Mouse (Mus musculus) midbrain, embryonic 14.5 days (tissue): ENCODE measurements around the gene Crybb2. TPM values are rescaled to one million over a fixed set of nuclear protein-coding genes. Genes with fewer than 3 reads are reported as not detected.
A peak's percentile ranks its signal among the peaks of the same experiment; 100 is the strongest.

Experiments used
- ATAC-seq: fragments of 200-750 bp; cut with Nextera tagmentation; 2 replicates; pipeline ENCODE4 v1.8.0; 2017; ENCODE audit warnings: moderate number of reproducible peaks, moderate library complexity; ENCODE audit not compliant: low FRiP score, low TSS enrichment
- DNase-seq: peaks from one replicate; pipeline ENCODE4 v3.0.0-alpha.2; 2015
- H3K27ac ChIP-seq: fragments of 300-500 bp; sonication (generic); replicated peaks from 2 replicates; pipeline ENCODE4 v1.5.1; 2014; ENCODE audit warnings: mild to moderate bottlenecking, low read depth, low read length, moderate library complexity
- H3K27me3 ChIP-seq: fragments of 300-500 bp; sonication (generic); 2 replicates; pipeline ENCODE4 v1.6.1; 2014; ENCODE audit warnings: low read length, control low read depth, mixed read lengths; ENCODE audit not compliant: control insufficient read depth, insufficient read depth
- H3K36me3 ChIP-seq: fragments of 300-500 bp; sonication (generic); 2 replicates; pipeline ENCODE4 v1.6.1; 2014; ENCODE audit warnings: low read length, control low read depth; ENCODE audit not compliant: control insufficient read depth, insufficient read depth
- H3K4me1 ChIP-seq: fragments of 300-500 bp; sonication (generic); 2 replicates; pipeline ENCODE4 v1.6.1; 2014; ENCODE audit warnings: mild to moderate bottlenecking, antibody characterized with exemption, low read length, control low read depth; ENCODE audit not compliant: control insufficient read depth, insufficient read depth
- H3K4me2 ChIP-seq: fragments of 300-500 bp; sonication (generic); 2 replicates; pipeline ENCODE4 v1.6.1; 2014; ENCODE audit warnings: mild to moderate bottlenecking, low read length, moderate library complexity
- H3K4me3 ChIP-seq: fragments of 300-500 bp; sonication (generic); replicated peaks from 2 replicates; pipeline ENCODE4 v1.5.1; 2014; ENCODE audit warnings: low read depth, low read length
- H3K9ac ChIP-seq: fragments of 300-500 bp; sonication (generic); replicated peaks from 2 replicates; pipeline ENCODE4 v1.6.1; 2014; ENCODE audit warnings: mild to moderate bottlenecking, low read length, moderate library complexity
- H3K9me3 ChIP-seq: fragments of 300-500 bp; sonication (generic); 2 replicates; pipeline ENCODE4 v1.6.1; 2016; ENCODE audit warnings: low read length, control low read depth, mixed read lengths; ENCODE audit not compliant: control insufficient read depth
- WGBS: fragments of 180-500 bp; shearing (Covaris S2); extraction: QIAGEN DNeasy Blood & Tissue Kit; methylation state at CpG from one replicate; pipeline ENCODE4 v1.1.7; 2014; 5-methylcytosine and 5-hydroxymethylcytosine counted together
- polyA plus RNA-seq: library from polyadenylated mRNA; unstranded; fragments of >200 nt; fragmentation: Nextera tagmentation; extraction: Ambion mirVana; gene quantifications from 2 replicates; pipeline ENCODE4 v1.2.1, GENCODE M21; 2014

Crybb2 gene
- polyA plus RNA-seq, 1 experiment from 2014 or later: not detected

DNA sequence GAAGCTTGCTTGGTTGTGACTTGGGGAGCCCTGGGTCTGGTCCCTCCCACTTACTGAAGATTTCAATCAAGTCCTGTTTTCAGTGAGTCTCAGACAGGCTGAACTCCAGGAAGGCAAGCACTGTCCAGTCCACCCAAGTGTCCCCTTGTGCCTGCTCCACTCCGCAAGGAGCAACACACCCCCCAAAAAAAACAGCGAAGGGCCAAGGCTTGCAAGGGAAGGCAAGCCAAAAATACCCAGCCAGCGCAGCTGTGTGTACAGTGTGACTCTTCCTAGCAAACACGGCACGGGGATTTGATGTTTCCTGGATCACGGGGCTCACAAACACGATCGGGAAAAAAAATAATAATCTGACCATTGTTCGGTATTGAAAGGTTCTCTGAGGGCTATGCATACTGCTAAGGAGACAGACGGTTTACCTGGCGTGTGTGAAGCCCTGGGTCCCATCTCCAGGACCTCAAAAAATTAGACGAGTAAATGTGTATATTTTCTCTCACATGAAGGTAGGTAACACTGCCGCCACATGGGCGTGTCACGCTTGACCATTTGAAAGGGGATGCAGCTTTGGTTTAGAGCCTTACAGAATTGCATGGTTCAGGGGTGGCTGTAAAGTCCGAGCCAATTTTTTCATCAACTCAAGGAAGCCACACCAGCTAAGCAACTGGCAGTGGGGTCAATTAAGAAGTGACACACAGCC lies 55.7 kb downstream of the Crybb2 start:
- Histone ChIP-seq H3K9me3 (no peaks in the 10 kb centered on the region), H3K4me3 (peak overlapping the region; percentile 54), H3K36me3 (no peaks in the 10 kb centered on the region), H3K9ac (peak overlapping the region; percentile 64; the same call in 1 of the 2 replicates), H3K4me2 (peak overlapping the region; percentile 67), H3K27me3 (peaks cover 3% of the 10 kb centered on the region; the same call in 1 of the 2 replicates), H3K4me1 (peaks cover 3% of the 10 kb centered on the region; the same call in 1 of the 2 replicates), H3K27ac (no peak overlapping the region)
- 0 out of 2 replicates have a peak, but pooled peaks have one; percentile 6 for ATAC-seq
- DNase-seq: peak; percentile 42
- 57% methylated on average over 16 of the region's 16 CpGs for WGBS

DNA sequence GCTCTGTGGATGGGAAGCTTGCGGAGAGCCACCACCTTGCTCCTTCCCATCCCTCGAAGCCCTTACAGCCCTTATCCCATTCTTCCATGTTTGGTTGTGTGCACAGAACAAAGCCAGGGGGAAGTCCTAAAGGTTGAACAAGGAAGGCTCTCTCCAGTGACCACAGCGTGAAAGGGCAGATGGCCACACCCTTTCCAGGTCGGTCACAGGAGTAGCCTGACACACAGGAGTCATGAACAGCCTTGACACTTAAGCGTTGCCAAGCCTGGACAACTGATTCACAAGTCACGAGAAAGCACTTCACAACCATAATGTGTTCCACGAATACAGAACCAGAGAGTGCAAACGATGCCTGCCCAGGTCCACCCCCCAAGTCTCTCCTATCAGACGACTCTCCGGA lies 58.0 kb downstream of the Crybb2 start:
- Histone ChIP-seq H3K27me3 (peaks cover 3% of the 10 kb centered on the region; the same call in 1 of the 2 replicates), H3K27ac (no peak overlapping the region), H3K4me1 (peaks cover 3% of the 10 kb centered on the region; the same call in 1 of the 2 replicates), H3K9me3 (no peaks in the 10 kb centered on the region), H3K4me2 (no peak overlapping the region), H3K9ac (no peak overlapping the region), H3K4me3 (no peak overlapping the region), H3K36me3 (no peaks in the 10 kb centered on the region)
- WGBS: 94% methylated on average over 10 of the region's 10 CpGs
- no peak for ATAC-seq
- no peak for DNase-seq

DNA sequence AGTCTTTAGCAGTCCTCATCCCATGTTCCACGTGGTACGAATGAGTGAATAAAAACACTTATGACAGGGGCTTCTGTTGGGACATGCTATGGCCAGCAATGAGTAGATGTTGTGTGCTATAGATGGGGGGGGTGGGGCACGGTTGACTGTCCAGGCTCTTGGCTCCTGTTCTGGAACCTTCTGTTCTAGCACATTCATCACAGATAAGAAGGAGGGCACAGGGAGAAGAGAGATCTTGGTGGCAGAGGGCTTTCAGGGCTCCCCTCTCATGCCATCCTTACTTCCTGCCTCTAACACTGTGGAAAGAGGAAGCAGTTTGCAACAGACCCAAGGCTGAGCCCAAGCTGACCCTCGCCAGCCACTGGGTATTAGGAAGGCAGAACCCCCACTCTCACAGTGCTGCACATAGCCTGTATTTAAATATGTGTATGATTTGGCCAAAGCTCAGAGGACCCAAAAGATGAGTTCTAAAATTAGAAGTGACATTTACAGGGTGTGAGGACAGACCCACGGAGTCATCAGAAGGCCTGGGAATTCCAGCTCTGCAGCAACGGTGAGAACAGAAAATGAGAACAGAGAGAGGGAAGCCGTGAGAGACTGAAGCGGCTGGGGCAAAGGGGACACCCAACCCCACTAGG lies 60.6 kb downstream of the Crybb2 start:
- Histone ChIP-seq H3K9me3 (no peaks in the 10 kb centered on the region), H3K4me2 (no peak overlapping the region), H3K4me3 (no peak overlapping the region), H3K27ac (no peak overlapping the region), H3K36me3 (no peaks in the 10 kb centered on the region), H3K9ac (no peak overlapping the region), H3K4me1 (peaks cover 3% of the 10 kb centered on the region; the same call in 1 of the 2 replicates), H3K27me3 (no peaks in the 10 kb centered on the region)
- no peak for ATAC-seq
- DNase-seq: no peak
- 87% methylated on average over 8 of the region's 8 CpGs for WGBS

DNA sequence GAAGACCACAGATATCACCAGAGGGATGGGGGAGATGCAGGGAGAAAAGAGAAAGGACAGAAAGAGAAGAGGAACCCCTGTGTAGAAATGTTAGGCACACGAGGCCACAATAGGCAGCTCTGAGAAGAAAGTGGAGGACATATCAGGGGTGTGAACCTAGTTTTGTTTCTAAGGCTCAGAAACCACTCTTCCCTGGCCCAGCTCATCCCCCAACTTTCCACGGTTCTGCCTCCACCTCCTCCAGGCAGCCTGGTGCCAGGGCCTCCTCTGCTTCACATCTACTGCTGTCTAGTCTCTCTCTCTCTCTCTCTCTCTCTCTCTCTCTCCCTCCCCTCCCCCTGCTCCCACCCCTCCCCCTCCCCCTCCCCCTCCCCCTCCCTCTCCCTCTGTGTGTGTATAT lies 61.4 kb downstream of the Crybb2 start:
- no peaks in the 10 kb centered on the region for H3K36me3 ChIP-seq
- no peak overlapping the region for H3K4me2 ChIP-seq
- H3K9ac ChIP-seq: no peak overlapping the region
- WGBS: 89% methylated on average over 2 of the region's 2 CpGs
- no peak overlapping the region for H3K27ac ChIP-seq
- H3K4me1 ChIP-seq: no peaks in the 10 kb centered on the region
- no peaks in the 10 kb centered on the region for H3K27me3 ChIP-seq
- H3K9me3 ChIP-seq: no peaks in the 10 kb centered on the region
- no peak for DNase-seq
- H3K4me3 ChIP-seq: no peak overlapping the region
- no peak for ATAC-seq

Other genes with a start within 250 kb of the Crybb2 start
- 0.87 and 1.4 TPM in 2 replicates for gene Myo18b, start 173.8 kb downstream of the Crybb2 start, polyA plus RNA-seq
- 16.3 and 18.7 TPM in 2 replicates for gene Grk3, start 54.3 kb downstream of the Crybb2 start, polyA plus RNA-seq
- gene Crybb3, start 11.5 kb upstream of the Crybb2 start, polyA plus RNA-seq: 0.70 and 0.77 TPM in 2 replicates
- 1.6 and 2.1 TPM in 2 replicates for gene 2900026A02Rik, start 151.1 kb upstream of the Crybb2 start, polyA plus RNA-seq
- gene Tmem211, start 156.8 kb upstream of the Crybb2 start, polyA plus RNA-seq: 0.15 TPM in 1 of 2 replicates, not detected in the other
- gene Sgsm1, start 240.7 kb upstream of the Crybb2 start, polyA plus RNA-seq: 15.2 and 15.6 TPM in 2 replicates